Mouse (Mus musculus): ENCODE measurements at regions not wholly inside any gene's neighbourhood (a gene's known extent, or its start where the extent isn't known, plus 50 kb on each side); places are given as distances from the start of the nearest gene placed in this dataset.
"Not testable (repeated sequence)": the region's sequence is repeated elsewhere in the genome, so short reads cannot be mapped to it uniquely, and the experiment has no call there.

DNA sequence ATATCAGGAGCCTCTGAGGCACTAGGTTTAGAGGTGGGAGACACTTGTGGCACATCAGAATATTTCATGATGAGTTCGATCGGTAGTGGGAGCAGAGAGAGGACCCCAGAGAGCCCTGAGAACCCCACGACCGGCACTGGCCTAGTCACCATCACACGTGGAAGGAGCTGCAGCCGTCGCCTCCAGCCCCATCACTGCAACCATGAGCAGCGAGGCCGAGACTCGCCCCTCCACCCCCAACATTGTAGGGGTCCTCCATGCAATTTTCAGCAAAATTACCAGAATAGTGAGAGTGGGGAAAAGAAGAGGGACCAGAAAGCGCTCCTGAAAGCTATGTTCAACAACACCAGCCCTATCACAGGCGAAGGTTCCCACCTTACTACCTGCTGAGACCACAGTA, 297.0 kb downstream of the Edem1 start:
- DNase-seq: no peak

DNA sequence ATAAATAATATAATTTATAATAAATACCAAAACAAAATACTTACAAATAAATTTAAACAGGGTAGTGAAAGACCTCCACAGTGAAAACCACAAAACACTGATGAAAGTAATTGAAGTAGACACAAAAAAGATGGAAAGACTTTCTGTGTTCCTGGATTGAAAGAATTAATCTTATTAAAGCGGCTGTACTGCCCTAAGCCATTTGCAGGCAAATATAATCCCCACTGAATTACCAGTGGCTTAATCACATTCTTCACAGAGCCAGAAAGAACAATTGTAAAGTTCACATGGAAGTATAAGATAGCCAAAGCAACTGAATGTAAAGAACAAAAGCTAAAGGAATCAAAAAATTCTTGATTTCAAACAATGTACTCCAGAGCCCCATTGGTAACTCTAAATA, 298.8 kb downstream of the Edem1 start:
- DNase-seq: no peak

- DNase-seq: no peak
Observed at GRCm38 (mm10) chr6:109146111-109146510, 317.7 kb downstream of the Edem1 start.

DNA sequence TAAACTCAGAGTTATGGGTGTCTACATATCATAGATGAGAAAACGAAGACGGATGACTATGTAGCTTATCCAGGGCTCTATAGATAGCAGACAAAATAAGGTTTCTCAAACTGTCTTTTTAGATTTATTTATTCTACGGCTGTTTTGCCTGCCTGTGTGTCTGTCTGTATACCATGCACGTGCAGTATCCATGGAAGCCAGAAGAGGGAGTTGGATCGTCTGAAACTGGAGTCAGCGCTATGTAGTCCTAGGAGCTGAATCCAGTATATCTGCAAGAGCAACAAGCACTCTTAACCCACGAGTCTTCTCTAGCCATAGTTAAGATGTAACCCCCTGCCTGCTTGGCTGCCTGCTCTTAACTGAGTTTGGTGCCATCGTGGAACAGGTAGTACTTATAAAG, 320.6 kb downstream of the Edem1 start:
- no peak for DNase-seq

GRCm38 (mm10) chr6:109150023-109150911, 321.8 kb downstream of the Edem1 start:
- peak; percentile 91 for DNase-seq

GRCm38 (mm10) chr6:109150912-109151256, 322.4 kb downstream of the Edem1 start:
- no peak for DNase-seq

GRCm38 (mm10) chr6:109153624-109154023, 325.2 kb downstream of the Edem1 start:
- DNase-seq: no peak

GRCm38 (mm10) chr6:109159561-109159960, 331.1 kb downstream of the Edem1 start:
- DNase-seq: no peak

GRCm38 (mm10) chr6:109167439-109167838, 339.0 kb downstream of the Edem1 start:
- DNase-seq: no peak

DNA sequence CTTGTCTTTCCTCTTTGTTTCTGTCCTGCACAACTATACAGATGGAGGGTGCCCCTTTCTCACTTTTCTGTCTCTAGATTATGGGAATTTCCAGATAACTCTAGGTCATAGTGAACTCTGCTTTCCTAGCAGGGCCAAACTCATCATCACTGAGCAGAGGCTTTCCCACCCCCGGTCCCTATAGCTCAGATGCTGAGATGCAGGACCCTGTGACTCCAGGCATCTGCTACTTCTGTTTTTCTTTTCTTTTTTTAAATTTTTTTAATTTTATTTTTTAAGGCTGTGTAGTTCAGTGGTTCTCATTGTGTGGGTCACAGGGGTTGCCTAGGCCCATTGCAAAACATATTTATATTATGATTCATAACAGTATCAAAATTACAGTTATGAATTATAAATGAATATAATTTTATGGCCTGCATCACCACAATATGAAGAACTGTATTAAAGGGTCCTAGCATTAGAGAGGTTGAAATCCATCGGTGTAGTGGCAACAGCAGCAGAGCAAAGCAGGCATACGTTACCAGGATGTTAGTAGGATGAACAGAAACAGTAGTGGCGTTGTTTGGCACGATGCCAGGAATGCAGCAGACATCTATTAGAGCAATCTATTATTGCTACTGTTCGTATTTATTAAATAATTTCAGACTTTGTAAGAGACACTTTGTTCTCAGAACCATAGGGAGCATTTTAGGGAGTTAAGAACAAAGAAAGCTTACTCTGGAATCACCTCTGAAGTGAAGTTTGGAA, 343.8 kb downstream of the Edem1 start:
- DNase-seq: no peak

- no peak for DNase-seq
Observed at GRCm38 (mm10) chr6:109173015-109173414, 344.6 kb downstream of the Edem1 start.

GRCm38 (mm10) chr6:109176876-109177275, 348.4 kb downstream of the Edem1 start:
- DNase-seq: peak; percentile 48

- DNase-seq: peak; percentile 12
Observed at GRCm38 (mm10) chr6:109182878-109183277, 354.4 kb downstream of the Edem1 start.

GRCm38 (mm10) chr6:109193061-109193460, 364.6 kb downstream of the Edem1 start:
- DNase-seq: not testable (repeated sequence)

DNA sequence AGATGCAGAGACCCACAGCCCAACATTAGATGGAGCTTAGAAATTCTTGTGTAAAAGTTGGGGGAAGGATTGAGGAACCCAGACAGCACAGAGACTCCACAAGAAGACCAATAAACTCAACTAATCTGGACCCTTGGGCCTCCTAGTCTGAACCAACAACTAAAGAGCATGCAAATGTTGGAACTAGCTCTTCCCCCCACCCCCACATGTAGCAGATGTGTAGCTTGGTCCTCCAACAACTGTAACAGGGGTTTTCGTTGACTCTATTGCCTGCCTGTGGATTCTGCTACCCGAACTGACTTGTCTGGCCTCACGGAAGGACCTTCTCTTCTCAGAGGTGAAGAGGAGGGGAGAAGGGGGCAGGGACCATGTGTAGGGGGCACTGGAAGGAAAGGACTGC, 365.2 kb downstream of the Edem1 start:
- DNase-seq: no peak

- DNase-seq: no peak
Observed at GRCm38 (mm10) chr6:109209699-109210098, 381.3 kb downstream of the Edem1 start.

GRCm38 (mm10) chr6:109230391-109230790, 401.9 kb downstream of the Edem1 start:
- no peak for DNase-seq

GRCm38 (mm10) chr6:109233426-109233825, 405.0 kb downstream of the Edem1 start:
- no peak for DNase-seq

DNA sequence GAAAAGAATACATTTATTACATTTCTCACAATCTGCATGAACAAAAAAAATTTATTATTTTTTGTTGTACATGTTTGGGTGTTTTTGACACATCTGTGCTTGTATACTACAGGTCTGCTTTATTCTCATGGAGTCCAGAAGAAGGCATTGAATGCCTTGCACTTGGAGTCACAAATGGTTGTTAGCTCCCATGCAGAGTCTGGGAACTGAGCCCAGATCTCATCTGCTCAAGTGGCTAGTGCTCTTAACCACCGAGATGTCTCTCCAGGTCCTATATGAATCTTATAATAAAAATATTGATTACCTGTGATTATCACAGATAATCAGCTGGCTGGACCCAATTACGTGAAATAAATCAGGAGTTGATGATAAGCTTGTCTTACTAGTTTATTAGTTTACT, 417.2 kb downstream of the Edem1 start:
- DNase-seq: no peak

DNA sequence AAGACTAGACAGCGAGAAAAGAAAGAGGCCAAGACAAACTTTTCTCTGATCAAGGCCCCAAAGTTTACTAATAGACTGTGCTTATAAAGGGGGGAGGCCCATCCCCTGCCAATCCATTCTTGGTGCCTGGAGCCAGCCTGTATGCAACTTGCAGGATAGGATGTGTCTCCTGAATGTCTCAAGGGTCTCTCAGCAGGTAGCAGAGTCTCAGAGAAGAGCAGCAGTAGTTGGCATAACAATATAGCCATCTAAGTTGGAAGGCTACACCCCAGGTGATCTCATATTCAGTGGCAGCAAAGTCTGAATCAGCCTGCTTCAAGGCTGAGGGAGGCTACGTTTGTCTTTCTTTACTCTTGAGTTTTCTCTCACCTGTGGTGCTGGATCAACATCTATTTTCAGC, 418.1 kb downstream of the Edem1 start:
- DNase-seq: not testable (repeated sequence)

Data from embryo, embryonic 11 days (tissue).